Mouse (Mus musculus): Measurements from ENCODE around the gene Strn3. TPM values are rescaled to one million over a fixed set of nuclear protein-coding genes. Genes with fewer than 3 reads are reported as not detected.
A peak's percentile ranks its signal among the peaks of the same experiment; 100 is the strongest.
"Not testable (repeated sequence)": the region's sequence is repeated elsewhere in the genome, so short reads cannot be mapped to it uniquely, and the experiment has no call there.

The Strn3 gene
- total RNA-seq, 2 experiments from 2014 or later = 78.0 to 94.4 TPM

DNA sequence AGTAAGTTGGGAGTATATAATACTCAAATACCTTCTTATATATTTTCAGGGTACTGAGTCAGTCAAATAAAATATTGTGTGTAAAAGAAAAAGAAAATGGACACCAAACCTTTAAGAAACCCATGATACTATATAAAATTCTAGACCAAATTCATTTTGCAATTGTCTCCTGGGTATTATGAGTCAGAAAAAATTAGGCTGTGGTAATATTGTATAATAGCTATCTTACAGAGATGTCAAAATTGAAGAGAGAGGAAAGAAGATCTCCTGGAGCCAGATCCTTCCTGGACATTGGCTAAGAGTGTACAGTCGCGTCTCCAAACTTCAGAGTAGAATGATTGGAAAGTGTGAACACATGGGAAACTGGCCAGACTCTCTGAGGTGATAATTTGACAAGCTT is 4.5 kb upstream of the Strn3 start:
- intact Hi-C loops (cut with DNase I) = no loop called here
- no peak for DNase-seq (ENCODE audit: low spot score in 2 of 2)

DNA sequence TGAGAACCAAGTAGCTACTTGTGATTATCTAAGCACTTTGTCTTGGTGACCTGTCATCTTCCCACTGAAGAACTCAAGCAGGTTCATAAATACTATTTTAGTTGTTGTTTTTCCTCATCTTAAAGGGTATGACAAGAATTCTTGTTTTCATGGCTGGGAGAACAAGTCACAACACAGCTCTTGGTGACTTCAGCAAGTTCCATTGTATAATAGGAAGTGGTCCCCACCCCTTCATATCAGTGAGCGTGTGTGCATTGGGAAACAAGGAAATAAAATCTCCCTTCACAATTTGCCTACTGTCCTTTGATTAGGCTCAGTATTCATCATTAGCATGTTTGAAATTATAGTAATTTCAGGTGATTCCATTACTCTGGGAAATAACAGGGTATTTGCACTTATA is 3.3 kb upstream of the Strn3 start:
- intact Hi-C loops (cut with DNase I) = loop anchor here (5.0 kb wide), 1 partner anchor 42 kb away; no protein-coding TSS in a partner anchor
- DNase-seq (ENCODE audit: low spot score in 2 of 2) = no peak

DNA sequence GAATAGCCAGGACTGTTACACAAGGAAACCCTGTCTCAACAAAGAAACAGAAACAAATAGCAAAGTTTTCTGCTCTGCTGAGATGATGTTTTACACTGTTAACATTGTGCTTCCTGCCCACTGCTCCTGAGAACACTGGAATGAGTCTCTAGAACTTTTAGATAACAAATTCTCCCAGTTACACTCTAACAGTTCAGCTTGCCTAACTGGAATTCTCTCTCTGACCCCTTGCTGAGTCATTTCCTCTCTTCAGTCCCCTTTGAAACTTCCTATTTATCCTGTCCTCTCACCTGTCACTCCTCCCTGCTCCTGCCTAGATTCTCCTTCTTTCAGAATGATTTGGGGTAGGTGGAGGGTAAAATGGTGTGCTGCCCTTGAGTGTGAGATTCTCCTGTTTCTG is 2.4 kb upstream of the Strn3 start:
- intact Hi-C loops (cut with DNase I) = loop anchor here (5.0 kb wide), 1 partner anchor 43 kb away; no protein-coding TSS in a partner anchor
- DNase-seq (ENCODE audit: low spot score in 2 of 2) = no peak

DNA sequence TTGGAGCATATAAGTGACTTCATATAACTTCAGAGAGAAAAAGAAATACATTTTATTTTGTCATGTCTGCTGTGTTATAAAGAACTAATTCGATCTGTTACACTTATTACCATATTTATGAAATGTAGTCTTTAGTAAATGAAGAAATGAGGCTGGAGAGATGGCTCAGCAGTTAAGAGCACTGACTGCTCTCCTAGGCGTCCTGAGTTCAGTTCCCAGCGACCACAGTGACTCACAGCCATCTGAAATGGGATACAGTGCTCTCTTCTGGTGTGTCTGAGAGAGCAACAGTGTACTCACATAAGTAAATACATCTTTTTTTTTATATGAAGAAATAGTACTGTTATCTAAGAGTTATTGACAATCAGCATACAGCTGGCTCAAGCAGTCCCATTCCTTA is 1.7 kb upstream of the Strn3 start:
- DNase-seq (ENCODE audit: low spot score in 2 of 2) = no peak
- intact Hi-C loops (cut with DNase I) = loop anchor here (2.0 to 5.0 kb wide), 2 partner anchors 13 to 44 kb away; no protein-coding TSS in a partner anchor

DNA sequence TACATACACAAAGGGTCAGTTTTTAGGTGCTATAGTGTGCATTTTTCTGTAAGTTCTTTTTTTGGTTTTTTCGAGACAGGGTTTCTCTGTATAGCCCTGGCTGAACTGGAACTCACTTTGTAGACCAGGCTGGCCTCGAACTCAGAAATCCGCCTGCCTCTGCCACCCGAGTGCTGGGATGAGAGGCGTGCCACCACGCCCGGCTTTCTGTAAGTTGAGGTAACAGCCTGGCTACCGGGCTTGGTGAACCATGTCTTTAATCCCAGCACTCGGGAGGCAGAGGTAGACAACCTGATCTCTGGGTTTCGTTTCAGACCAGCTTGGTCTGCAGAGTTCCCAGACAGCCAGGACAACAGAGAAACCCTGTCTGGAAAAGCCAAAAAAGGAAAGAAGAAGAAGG is 1.2 kb upstream of the Strn3 start:
- intact Hi-C loops (cut with DNase I) = loop anchor here (2.0 to 5.0 kb wide), 2 partner anchors 14 to 44 kb away; no protein-coding TSS in a partner anchor

DNA sequence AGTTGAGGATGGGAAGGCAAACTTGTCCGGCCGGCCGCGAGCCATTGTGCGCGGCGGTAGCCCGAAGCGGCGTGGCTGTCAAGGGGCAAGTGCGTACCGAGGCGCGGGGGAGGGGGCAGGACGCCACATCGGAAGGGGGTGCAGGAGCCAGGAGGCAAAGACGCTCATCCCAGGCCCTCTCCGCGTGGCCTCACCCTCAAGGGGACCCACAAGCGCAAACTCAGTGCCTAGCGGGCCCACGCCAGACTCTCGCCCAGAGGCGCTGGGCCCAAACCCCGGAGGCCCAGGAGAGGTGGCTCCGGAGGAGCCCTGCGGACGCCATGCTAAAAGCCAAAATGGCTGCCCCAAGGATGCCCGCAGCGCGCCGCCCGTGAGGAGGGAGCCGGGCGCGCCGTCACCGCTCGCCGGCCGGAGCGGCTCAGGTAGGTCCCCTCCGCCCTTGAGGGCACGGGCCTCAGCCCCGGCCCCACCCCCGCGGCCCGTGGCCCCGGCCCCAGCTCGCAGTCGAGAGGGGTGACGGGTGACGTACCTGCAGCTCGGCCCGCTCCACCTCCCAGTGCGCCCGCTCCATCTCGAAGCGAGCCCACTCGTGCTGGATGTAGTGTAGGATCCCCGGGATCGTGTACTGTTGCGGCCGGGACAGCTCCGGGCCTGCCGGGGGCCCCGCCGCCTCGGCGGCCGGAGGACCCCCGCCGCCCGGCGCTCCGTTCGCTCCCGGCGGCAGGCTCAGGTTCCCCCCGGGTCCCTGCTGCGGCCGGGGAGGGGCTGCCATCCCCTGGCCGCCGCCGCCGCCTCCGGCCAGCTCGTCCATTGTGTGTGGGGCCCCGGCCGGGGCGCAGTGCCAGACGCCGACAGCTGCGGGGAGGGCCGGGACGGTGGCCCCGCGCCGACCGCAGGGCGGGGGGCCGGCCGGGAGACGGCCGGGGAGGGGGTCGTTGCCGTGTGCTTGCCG is 528 bp downstream of the Strn3 start, which contains the start of gene Ap4s1:
Gene Ap4s1, plus strand, starts transcription at position 141 of the 952 bp plus-strand sequence.
- intact Hi-C loops (cut with DNase I) = loop anchor here (5.0 kb wide), 1 partner anchor 46 kb away; no protein-coding TSS in a partner anchor
- DNase-seq (ENCODE audit: low spot score in 2 of 2) = peak; percentile 78 to 83

More for the DNA sequence above, 1.2 kb upstream of the Strn3 start:
- DNase-seq (ENCODE audit: low spot score in 2 of 2) = not testable (repeated sequence)

DNA sequence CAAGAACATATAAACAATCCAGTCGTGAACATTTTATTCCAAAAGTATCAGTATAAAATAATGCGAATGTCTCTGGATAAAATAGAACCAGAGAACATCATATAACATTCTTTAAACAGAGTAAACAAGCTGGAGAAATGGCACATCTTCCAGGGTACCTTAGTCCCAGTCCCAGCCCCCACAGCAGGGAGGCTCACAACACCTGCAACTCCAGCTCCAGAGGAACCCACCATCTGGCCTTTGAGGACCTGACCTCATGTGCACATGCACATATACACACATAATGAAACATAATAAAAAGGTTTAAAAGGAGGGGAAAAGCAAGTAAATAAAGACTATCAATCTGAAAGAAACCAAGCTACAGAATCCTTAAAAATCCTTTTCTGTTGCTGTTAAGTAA is 3.2 kb downstream of the Strn3 start:
- no peak for DNase-seq (ENCODE audit: low spot score in 2 of 2)
- intact Hi-C loops (cut with DNase I) = no loop called here

DNA sequence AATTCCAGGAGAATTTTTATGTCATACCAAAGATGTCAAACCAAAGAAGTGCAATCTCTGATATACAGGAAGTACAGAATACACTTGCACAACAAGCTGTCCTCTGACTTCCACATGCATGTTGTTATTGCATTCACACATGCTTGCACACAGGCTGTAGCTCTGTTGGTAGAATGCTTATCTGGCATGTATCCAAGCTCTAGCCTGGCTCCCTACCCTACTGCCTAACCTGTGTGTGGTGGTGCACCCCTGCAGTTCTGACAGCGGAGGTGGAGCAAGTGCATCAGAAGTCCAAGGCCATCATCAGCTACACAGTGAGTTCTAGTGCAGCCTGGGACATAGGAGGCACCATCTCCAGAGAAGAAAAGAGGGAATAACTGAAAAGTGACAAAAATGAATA is 12.9 kb downstream of the Strn3 start:
- intact Hi-C loops (cut with DNase I) = no loop called here
- DNase-seq (ENCODE audit: low spot score in 2 of 2) = no peak

DNA sequence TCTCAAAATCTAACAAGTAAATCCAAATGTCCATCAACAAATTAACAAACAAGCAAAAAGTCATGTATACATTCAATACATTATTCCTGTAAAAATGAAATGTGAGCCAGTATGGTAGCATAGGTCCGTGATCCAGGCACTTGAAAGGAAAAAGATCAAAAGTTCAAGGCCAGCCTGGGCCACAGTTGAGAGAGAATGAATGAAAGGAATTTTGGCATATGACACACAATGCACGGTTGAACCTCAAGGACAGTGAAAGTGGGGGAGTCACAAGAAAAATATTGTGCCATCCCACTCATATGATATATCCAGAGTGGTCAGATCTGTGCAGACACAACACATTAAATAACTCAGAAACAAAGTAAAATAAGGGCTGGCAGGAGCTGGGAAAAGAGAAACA is 15.3 kb downstream of the Strn3 start:
- intact Hi-C loops (cut with DNase I) = no loop called here
- no peak for DNase-seq (ENCODE audit: low spot score in 2 of 2)

DNA sequence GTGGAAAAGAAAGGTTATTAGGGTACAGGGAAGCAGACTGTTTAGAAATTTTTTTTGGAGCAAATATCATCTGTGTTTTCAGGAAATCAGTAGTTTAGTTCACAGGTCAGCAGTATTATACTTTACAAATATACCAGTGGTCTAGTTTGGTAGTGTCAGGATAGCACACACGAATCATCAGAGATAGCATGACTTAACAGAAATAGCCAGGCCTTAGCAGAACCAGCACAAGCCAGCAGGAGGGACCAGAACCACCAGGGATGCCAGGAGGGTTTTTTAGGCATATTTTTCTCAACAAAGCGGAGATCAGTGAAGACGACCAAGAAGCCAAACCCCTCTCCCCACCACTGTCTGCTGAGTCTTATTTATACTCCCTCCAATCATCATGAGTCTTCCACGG is 18.4 kb downstream of the Strn3 start:
- intact Hi-C loops (cut with DNase I) = no loop called here
- DNase-seq (ENCODE audit: low spot score in 2 of 2) = no peak

DNA sequence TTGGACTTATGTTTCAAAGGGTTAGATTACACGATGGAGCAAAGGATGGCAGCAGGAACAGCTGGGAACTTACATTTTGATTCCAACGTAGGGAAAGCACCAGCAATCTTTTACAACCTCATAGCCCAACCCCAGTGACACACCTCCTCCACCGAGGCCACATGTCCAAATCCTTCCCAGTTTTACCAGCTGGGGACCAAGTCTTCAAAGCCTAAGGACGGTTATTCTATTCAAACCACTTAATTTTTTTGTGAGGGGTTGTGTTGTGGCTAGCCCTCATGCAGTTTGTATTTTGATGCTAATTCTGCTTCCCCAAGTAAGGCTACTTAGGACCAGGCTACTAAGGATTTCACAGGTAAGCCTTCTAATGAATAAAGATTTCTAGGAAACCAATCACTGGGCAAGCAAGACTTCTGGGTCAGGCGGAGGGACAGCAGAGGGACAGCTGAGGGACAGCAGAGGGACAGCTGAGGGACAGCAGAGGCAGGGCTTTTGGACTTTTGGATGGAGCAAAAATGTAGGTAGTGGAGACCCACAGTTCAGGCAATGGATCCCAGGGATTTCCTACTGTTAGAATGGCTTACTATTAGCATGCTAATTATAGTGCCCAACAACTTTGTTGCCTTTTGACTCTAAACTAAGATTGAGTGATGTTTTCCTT is 20.3 kb downstream of the Strn3 start:
- no peak for DNase-seq (ENCODE audit: low spot score in 2 of 2)
- intact Hi-C loops (cut with DNase I) = no loop called here

DNA sequence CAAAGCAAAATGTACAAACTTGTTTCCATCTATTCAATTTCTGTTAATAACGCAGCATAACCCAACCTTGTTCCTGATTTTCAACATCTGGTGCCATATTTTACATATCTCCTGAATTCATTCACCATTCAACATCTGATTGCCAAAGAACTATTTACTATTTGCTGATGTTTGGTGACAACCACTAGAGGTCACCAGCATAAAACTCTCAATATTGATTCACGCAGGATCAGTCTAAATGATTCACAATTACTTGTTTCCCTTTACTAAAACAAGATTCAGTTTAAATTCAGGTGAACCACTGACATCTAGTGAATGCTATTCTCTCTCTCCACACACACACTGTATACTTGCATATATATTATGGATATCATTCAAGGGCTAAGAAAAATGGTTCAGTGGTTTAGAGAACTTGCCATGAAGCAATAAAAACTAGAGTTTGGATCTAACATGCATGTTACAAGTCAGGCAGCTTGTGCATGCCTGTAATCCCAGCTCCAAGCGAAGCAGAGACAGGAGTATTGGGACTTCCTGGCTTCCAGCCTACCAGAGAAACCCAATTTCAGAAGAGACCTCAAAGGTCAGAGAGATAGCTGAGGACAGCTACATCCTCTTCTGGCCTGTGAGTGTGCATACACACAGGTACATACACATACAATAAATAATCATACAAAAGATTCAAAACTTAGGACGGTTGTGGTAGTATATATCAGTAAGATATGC is 24.8 kb downstream of the Strn3 start:
- intact Hi-C loops (cut with DNase I) = no loop called here
- DNase-seq (ENCODE audit: low spot score in 2 of 2) = no peak

DNA sequence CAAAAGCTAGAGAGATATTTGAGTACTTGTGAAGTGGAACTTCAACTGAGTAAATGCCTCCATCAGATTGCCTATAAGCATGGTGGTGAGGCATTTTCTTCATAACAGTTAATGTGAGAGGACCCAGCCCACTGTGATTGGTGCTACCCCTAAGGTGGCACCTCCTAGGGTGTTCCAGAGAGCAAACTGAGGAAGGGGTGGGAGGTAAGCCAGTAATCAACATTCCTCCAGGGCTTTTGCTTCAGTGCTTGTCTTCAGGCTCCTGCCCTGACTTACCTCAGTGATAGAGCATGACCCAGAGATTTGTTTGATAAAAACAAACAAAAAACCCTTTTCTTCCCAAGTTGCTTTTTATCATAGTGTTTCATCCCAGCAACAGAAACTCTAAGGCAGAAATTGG is 27.8 kb downstream of the Strn3 start:
- intact Hi-C loops (cut with DNase I) = no loop called here
- DNase-seq (ENCODE audit: low spot score in 2 of 2) = no peak

DNA sequence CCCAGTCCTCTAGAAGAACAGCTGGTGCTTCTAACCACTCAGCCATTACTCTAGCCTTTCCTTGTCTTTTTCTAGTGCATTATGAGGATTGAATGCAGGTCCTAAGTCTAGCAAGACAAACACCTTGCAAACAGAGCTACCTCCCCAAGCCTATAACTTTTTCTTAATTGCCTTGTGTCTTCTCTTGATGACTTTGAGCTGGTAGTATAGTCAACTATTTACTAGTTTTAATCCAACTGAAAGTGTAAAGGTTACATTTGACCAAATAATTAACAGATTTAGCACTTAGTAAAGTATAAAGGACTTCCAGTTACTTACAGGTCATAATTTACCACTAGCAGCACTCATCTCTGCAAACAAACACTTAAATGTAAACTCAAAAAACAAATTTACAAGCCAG is 28.7 kb downstream of the Strn3 start:
- DNase-seq (ENCODE audit: low spot score in 2 of 2) = no peak
- intact Hi-C loops (cut with DNase I) = no loop called here

DNA sequence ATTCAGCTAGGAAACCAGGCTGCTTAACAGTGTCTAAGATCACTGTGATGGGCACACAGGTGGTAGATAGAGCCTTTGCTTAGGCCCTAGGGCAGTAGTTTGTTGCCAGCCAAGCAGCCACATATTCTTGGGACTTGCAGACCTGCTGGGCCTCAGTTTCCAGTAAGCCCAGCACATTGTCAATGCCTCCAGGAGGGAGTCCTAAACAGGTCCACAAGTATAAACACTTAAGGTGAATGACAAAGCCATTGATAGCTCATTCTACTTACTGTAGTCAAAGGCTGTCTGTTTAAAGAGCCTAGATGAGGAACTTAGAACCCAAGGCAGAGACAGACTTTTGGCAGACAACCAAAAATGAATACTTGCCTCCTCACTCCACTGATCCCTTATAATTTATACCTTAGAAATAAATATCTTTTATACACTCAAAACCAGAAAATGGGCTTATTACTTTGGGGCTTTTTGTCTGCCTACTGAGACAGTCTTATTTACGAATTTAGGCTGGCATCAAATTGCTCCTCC is 35.7 kb downstream of the Strn3 start:
- intact Hi-C loops (cut with DNase I) = no loop called here
- no peak for DNase-seq (ENCODE audit: low spot score in 2 of 2)

DNA sequence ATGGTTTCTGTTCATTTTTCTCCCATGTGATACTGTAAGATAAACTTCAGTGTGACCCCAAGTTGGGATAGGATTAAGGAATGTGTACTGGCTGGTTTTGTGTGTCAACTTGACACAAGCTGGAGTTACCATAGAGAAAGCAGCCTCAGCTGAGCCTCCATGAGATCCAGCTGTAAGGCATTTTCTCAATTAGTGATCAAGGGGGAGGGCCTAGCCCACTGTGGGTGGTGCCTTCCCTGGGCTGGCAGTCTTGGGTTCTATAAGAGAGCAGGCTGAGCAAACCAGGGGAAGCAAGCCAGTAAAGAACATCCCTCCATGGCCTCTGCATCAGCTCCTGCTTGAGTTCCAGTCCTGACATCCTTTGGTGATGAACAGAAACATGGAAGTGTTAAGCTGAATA is 42.3 kb downstream of the Strn3 start:
- not testable (repeated sequence) for DNase-seq (ENCODE audit: low spot score in 2 of 2)
- intact Hi-C loops (cut with DNase I) = loop anchor here (5.0 kb wide), 1 partner anchor 103 kb away; no protein-coding TSS in a partner anchor

DNA sequence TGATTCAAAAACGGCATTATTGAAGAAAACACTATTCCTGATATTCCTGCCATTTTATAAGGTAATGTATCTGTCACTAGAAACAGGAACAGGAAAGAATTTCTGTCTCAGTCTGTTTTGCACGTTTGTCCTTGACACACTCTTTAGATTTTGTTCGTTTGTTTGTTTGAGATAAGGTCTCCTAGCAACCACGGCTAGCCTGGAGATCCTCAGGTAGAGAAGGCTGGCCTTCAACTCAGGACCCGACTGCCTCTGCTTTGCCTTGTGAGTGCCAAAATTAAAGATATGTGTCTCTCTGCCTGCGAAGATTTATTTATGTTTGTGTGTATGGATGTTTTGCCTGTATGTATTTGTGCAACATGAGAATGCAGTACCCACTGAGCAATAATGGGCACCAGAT is 49.8 kb downstream of the Strn3 start:
- intact Hi-C loops (cut with DNase I) = no loop called here
- no peak for DNase-seq (ENCODE audit: low spot score in 2 of 2)

DNA sequence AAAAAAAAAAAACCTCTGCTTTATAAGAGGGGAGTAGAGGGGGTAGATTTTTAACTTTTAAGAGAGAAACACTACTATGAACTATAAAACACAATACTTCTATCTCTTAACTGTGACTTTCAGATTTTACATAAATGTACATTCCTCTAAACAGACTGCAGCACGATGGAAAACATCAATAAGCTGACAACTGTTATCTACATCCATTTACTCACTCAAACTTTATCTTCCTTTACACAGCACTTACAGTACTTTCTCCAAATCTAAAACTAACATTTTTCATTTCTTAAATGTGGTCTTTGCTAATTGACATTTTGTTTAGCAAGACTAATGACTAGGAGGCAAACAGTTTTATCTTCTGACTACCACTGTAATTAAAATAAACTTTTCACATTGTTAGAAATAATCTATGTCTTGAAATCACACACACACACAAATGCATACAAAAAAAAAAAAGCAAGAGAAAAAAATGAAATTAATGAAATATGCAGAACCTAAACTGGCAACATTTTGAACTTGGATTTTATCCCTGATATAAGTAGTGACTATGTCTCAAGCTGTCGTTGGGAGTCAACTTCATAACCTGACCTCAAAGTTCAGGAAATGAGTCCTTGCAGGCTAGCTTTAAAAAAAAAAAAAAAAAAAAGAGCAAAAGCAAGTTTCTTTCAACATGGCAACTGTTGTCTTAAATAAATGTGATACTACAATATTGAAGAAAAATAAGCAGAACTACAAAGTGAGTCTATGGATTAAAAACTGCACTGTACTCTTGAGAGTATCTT is 54.8 kb downstream of the Strn3 start:
- intact Hi-C loops (cut with DNase I) = no loop called here
- DNase-seq (ENCODE audit: low spot score in 2 of 2) = no peak

DNA sequence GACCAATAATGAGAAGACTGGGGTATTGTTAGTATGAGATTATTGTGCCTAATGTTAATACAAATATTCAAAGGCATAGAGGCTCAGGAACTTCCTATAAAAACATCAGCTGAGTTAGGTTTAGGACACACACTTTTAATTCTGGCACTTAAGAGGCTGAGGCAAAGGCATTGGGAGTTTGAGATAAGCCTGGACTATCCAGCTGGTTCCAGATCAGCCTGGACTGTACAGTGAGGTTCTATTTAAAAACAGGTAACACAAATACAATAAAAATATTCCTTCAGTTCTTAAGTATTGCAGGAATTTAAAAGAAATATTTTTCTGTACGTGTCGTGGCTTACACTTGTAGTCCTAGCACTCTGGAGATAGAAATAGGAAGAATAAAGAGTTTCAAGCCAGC is 55.4 kb downstream of the Strn3 start:
- DNase-seq (ENCODE audit: low spot score in 2 of 2) = no peak
- intact Hi-C loops (cut with DNase I) = no loop called here

All from left cerebral cortex, postnatal 36 days (tissue).